Mouse (Mus musculus) macrophage (primary cell): ENCODE results near the gene Cisd1. TPM values are rescaled to one million over a fixed set of nuclear protein-coding genes. Genes with fewer than 3 reads are reported as not detected.

Experiments
- H3K27ac ChIP-seq: fragments of 350-480 bp; formaldehyde crosslinking; 2 replicates; pipeline ENCODE4 v1.9.0; 2021
- H3K36me3 ChIP-seq: fragments of 350-480 bp; formaldehyde crosslinking; 2 replicates; pipeline ENCODE4 v1.9.0; 2021; ENCODE audit errors: inconsistent target
- H3K4me3 ChIP-seq: fragments of 350-480 bp; formaldehyde crosslinking; 2 replicates; pipeline ENCODE4 v1.9.0; 2021; ENCODE audit errors: inconsistent target
- H3K79me2 ChIP-seq: fragments of 350-480 bp; formaldehyde crosslinking; 2 replicates; pipeline ENCODE4 v1.9.0; 2021; ENCODE audit errors: inconsistent target
- WGBS: methylation state at CpG from one replicate; pipeline ENCODE4 v1.1.7; 2026; ENCODE audit warnings: inconsistent platforms; ENCODE audit not compliant: missing documents; 5-methylcytosine and 5-hydroxymethylcytosine counted together
- polyA plus RNA-seq: library from polyadenylated mRNA; stranded (reverse); fragments of 250-400 nt; gene quantifications from 3 replicates; pipeline ENCODE4 v1.2.4, GENCODE M21; 2018; ENCODE audit warnings: inconsistent platforms

Gene Cisd1
- polyA plus RNA-seq, 1 experiment from 2014 or later = 12.0 TPM

- H3K27ac ChIP-seq = no peak overlapping the region
- 20% methylated on average over 14 of the region's 14 CpGs for WGBS
- peaks cover 53% of the 10 kb centered on the region; the same call in 1 of the 2 replicates for H3K79me2 ChIP-seq
- H3K4me3 ChIP-seq = peak overlapping the region; percentile 48
- H3K36me3 ChIP-seq = no peaks in the 10 kb centered on the region
Measured at GRCm38 (mm10) chr10:71343567-71344265, 1.0 kb downstream of the Cisd1 start.

GRCm38 (mm10) chr10:71343130-71343529 lies 1.6 kb downstream of the Cisd1 start:
- Histone ChIP-seq H3K4me3 (no peak overlapping the region), H3K27ac (no peak overlapping the region), H3K79me2 (peaks cover 56% of the 10 kb centered on the region; the same call in 1 of the 2 replicates), H3K36me3 (no peaks in the 10 kb centered on the region)
- WGBS = 50% methylated on average over 3 of the region's 3 CpGs

- Histone ChIP-seq H3K79me2 (peaks cover 56% of the 10 kb centered on the region; the same call in 1 of the 2 replicates), H3K27ac (no peak overlapping the region), H3K36me3 (no peaks in the 10 kb centered on the region), H3K4me3 (no peak overlapping the region)
- WGBS = 100% methylated on average over 7 of the region's 7 CpGs
Measured at GRCm38 (mm10) chr10:71342030-71342805, 2.5 kb downstream of the Cisd1 start.

- Histone ChIP-seq H3K36me3 (no peaks in the 10 kb centered on the region; the same call in 1 of the 2 replicates), H3K27ac (no peak overlapping the region), H3K4me3 (no peak overlapping the region), H3K79me2 (peaks cover 56% of the 10 kb centered on the region; the same call in 1 of the 2 replicates)
- 96% methylated on average over 9 of the region's 9 CpGs for WGBS
Measured at GRCm38 (mm10) chr10:71341290-71341689, 3.5 kb downstream of the Cisd1 start.

- Histone ChIP-seq H3K79me2 (peaks cover 56% of the 10 kb centered on the region; the same call in 1 of the 2 replicates), H3K4me3 (no peak overlapping the region), H3K36me3 (peaks cover 6% of the 10 kb centered on the region; the same call in 1 of the 2 replicates), H3K27ac (no peak overlapping the region)
- WGBS = 87% methylated on average over 2 of the region's 2 CpGs
Measured at GRCm38 (mm10) chr10:71340195-71340594, 4.6 kb downstream of the Cisd1 start.

GRCm38 (mm10) chr10:71339463-71339862 lies 5.3 kb downstream of the Cisd1 start:
- peaks cover 56% of the 10 kb centered on the region; the same call in 1 of the 2 replicates for H3K79me2 ChIP-seq
- H3K4me3 ChIP-seq = no peak overlapping the region
- no peak overlapping the region for H3K27ac ChIP-seq
- WGBS = 40% methylated on average over 4 of the region's 4 CpGs
- peaks cover 6% of the 10 kb centered on the region; the same call in 1 of the 2 replicates for H3K36me3 ChIP-seq

GRCm38 (mm10) chr10:71338156-71338905 lies 6.4 kb downstream of the Cisd1 start:
- WGBS = 77% methylated on average over 8 of the region's 8 CpGs
- H3K36me3 ChIP-seq = peaks cover 6% of the 10 kb centered on the region; the same call in 1 of the 2 replicates
- no peak overlapping the region for H3K27ac ChIP-seq
- peaks cover 46% of the 10 kb centered on the region; the same call in 1 of the 2 replicates for H3K79me2 ChIP-seq
- no peak overlapping the region for H3K4me3 ChIP-seq

- WGBS = 100% methylated on average over 2 of the region's 2 CpGs
- Histone ChIP-seq H3K36me3 (peaks cover 6% of the 10 kb centered on the region; the same call in 1 of the 2 replicates), H3K27ac (no peak overlapping the region), H3K4me3 (no peak overlapping the region), H3K79me2 (peaks cover 40% of the 10 kb centered on the region; the same call in 1 of the 2 replicates)
Measured at GRCm38 (mm10) chr10:71337733-71338132, 7.0 kb downstream of the Cisd1 start.

- WGBS = 93% methylated on average over 9 of the region's 9 CpGs
Measured at GRCm38 (mm10) chr10:71332859-71333258, 11.9 kb downstream of the Cisd1 start.

GRCm38 (mm10) chr10:71332376-71332775 lies 12.4 kb downstream of the Cisd1 start:
- 90% methylated on average over 3 of the region's 4 CpGs for WGBS
- H3K4me3 ChIP-seq = no peak overlapping the region
- H3K36me3 ChIP-seq = peaks cover 6% of the 10 kb centered on the region; the same call in 1 of the 2 replicates
- H3K27ac ChIP-seq = no peak overlapping the region
- H3K79me2 ChIP-seq = no peaks in the 10 kb centered on the region

More at GRCm38 (mm10) chr10:71332859-71333258, 11.9 kb downstream of the Cisd1 start:
- H3K27ac ChIP-seq = no peak overlapping the region
- no peak overlapping the region for H3K4me3 ChIP-seq
- H3K36me3 ChIP-seq = peaks cover 6% of the 10 kb centered on the region; the same call in 1 of the 2 replicates
- no peaks in the 10 kb centered on the region for H3K79me2 ChIP-seq

- Histone ChIP-seq H3K4me3 (no peak overlapping the region), H3K79me2 (no peaks in the 10 kb centered on the region), H3K36me3 (peaks cover 6% of the 10 kb centered on the region; the same call in 1 of the 2 replicates), H3K27ac (no peak overlapping the region)
- 94% methylated on average over 7 of the region's 7 CpGs for WGBS
Measured at GRCm38 (mm10) chr10:71331908-71332307, 12.8 kb downstream of the Cisd1 start.

- Histone ChIP-seq H3K79me2 (no peaks in the 10 kb centered on the region), H3K36me3 (no peaks in the 10 kb centered on the region), H3K27ac (no peak overlapping the region), H3K4me3 (no peak overlapping the region)
- WGBS = 96% methylated on average over 12 of the region's 12 CpGs
Measured at GRCm38 (mm10) chr10:71330070-71330469, 14.7 kb downstream of the Cisd1 start.

- Histone ChIP-seq H3K4me3 (no peak overlapping the region), H3K79me2 (no peaks in the 10 kb centered on the region), H3K36me3 (no peaks in the 10 kb centered on the region), H3K27ac (no peak overlapping the region)
- WGBS = 98% methylated on average over 6 of the region's 6 CpGs
Measured at GRCm38 (mm10) chr10:71329295-71329694, 15.5 kb downstream of the Cisd1 start.

- Histone ChIP-seq H3K4me3 (no peak overlapping the region), H3K36me3 (no peaks in the 10 kb centered on the region), H3K79me2 (no peaks in the 10 kb centered on the region), H3K27ac (no peak overlapping the region)
- 84% methylated on average over 5 of the region's 5 CpGs for WGBS
Measured at GRCm38 (mm10) chr10:71328870-71329269, 15.9 kb downstream of the Cisd1 start.
